Mouse (Mus musculus): Measurements from ENCODE around the gene Lima1.
"Not testable (repeated sequence)": the region's sequence is repeated elsewhere in the genome, so short reads cannot be mapped to it uniquely, and the experiment has no call there.

Gene Lima1

GRCm38 (mm10) chr15:99875334-99875869 lies at the start of gene Lima1:
TSS of gene Lima1 (minus strand) at chr15:99875456.
- DNase-seq, result peak; percentile 91 to 93

GRCm38 (mm10) chr15:99919601-99920158 lies 44.4 kb upstream of the Lima1 start:
- DNase-seq, result no peak

DNA sequence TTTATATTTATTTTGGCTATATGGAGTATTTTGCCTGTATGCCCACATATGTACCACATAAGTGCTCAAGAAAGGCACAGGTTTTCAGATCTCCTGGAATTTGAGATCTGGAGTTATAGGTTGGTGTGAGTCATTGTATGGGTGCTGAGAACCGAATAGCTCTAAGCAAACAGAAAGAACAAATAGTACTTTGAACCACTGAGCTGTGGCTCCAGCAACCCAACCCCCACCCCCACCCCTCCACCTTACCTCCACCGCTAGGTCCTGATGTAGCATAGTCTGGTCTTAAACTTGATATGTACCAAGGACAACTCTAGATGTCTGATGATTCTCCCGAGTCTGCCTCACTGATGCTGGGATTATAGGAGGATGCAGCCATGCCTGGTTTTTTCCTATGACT lies 42.0 kb upstream of the Lima1 start:
- no peak for DNase-seq

DNA sequence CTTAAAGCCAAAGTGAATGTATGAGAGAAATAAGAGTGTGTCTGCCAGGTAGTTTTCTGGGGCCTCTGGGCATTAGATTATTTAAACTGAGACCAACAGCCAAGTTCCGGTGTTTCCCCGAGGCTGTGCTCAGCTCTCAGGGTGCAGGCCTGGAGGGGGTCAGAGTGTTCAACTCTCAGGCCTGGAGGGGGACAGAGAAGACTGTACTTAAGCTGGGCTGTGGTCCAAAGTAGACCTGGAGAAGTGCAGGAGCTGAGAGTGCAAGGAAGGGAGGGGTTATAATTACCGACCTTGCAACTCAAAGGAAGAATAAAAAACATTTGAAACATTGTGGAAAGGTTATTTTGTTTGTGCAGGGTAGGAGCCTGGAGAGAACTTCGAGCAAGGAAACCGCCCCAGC lies 39.4 kb upstream of the Lima1 start:
- DNase-seq, result no peak

- DNase-seq, result no peak
Observed at GRCm38 (mm10) chr15:99911785-99912184, 36.5 kb upstream of the Lima1 start.

GRCm38 (mm10) chr15:99909339-99909996 lies 34.2 kb upstream of the Lima1 start:
- peak in 1 of 2 experiments; percentile 12 for DNase-seq

GRCm38 (mm10) chr15:99907514-99907913 lies 32.3 kb upstream of the Lima1 start:
- no peak for DNase-seq

- no peak for DNase-seq
Observed at GRCm38 (mm10) chr15:99907041-99907440, 31.8 kb upstream of the Lima1 start.

- DNase-seq, result no peak
Observed at GRCm38 (mm10) chr15:99904841-99905240, 29.6 kb upstream of the Lima1 start.

DNA sequence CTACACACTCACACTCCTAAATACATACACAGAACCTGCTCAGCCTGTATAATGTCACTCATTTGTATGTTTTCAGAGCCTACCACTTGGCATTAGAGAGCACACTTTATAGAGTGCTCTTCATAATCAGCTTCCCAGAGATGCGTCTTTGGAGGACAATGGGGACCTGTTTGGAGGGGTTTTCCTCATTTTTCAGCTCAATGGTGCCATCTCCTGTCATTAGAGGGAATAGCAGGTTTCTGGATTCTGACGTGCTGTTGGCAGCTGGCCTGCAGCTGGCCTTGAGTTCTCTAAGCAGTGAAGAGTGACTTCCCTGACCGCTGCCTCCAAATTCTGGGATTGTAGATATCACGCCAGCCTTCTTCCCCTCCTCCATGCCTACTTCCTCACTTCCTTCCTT lies 29.1 kb upstream of the Lima1 start:
- DNase-seq, result peak; percentile 75 to 82

GRCm38 (mm10) chr15:99903227-99903626 lies 28.0 kb upstream of the Lima1 start:
- DNase-seq, result no peak

DNA sequence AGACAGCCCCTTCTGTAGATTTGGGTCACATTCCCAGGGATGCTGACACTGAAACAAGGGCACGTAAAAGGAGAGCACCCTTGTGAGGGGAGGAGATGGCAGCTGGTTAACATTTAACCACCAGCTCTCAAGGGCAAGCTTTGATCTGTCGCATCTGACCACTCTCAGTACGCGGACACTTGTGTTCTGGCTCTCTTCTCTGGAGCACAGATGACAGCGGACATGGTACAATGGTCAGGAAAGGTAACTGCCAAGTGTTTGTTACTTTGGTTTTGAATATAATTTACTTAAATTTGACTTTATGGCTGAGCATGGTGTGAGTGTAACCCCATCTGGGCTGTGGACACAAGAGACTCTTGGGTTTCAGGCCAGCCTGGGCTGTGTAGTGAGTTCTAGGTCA lies 27.5 kb upstream of the Lima1 start:
- DNase-seq, result no peak

GRCm38 (mm10) chr15:99896621-99897020 lies 21.4 kb upstream of the Lima1 start:
- DNase-seq, result no peak

- no peak for DNase-seq
Observed at GRCm38 (mm10) chr15:99891355-99891754, 16.1 kb upstream of the Lima1 start.

DNA sequence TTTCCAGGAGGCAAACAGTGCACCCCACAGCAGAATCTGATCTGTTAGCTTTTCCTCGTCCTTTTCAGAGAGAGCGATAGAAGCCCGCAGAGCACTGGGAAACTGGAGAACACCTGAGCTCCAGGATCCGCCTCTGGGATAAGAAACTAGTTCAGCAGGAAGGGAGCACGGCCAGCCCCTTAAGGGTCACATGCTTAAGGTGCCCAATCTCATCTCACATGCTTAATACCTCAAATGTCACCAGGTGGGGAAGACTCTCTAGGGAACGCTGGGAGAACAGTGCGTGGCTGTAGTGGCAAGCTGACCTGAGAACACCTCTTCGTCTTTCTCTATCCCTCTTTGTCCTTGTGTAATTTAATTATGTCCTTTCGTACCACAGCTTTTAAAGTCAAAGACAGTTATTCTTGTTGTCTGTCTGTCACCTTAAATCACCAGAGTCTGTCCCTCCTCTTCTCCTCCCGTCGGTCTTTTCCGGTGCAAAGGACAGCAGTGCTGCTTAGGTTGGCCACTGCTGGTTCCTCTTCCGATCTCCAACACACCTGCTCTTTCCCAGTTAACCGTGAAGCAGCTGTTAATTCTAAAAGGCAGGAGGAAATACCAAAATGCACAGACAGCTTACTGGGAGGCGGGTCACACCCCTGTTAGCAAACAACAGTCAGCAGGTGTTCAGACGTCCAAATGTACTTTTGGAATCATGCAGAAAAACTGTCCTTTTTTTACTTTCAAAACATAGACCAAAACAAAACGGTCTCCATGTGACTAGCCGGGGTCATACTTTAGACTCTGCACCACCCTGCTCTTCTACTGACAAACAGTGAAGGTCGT lies 15.4 kb upstream of the Lima1 start:
- DNase-seq, result peak; percentile 46 to 74

GRCm38 (mm10) chr15:99889275-99889874 lies 14.1 kb upstream of the Lima1 start:
- DNase-seq, result no peak

DNA sequence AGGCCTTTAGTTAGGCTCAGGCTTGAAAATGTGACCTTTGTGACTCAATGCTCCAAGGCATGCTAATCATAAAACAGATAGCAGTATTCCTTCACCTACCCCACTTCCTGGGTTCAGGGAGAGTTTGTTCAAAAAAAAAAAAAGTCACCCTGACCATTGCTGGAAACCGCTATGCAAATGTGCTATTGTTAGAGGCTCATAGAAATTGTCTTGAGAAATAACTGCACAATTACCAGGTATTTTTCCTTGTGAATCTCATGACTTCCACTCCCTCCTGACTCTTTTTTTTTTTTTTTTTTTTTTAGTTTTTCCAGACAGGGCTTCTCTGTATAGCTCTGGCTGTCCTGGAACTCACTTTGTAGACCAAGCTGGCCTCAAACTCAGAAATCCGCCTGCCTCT lies 11.9 kb upstream of the Lima1 start:
- not testable (repeated sequence) for DNase-seq

DNA sequence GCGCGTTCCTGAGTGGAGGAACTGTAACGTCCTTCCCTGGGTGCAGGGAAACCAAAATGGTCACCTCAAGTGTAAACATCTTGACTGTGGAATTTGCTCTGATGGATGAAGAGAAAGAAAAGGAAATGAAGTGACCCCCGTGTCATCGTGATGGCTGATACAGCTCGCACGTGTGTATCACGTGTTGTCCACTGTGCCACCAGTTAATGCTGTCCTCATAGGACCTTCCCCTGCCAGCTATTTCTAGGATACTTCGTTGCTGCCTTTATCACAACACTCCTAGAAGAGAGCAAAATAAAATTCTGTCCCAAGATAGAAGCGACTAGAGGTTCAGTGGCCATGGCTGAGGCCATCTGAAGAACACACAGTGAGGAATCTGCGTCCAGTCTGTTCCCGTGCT lies 8.8 kb upstream of the Lima1 start:
- DNase-seq, result no peak

DNA sequence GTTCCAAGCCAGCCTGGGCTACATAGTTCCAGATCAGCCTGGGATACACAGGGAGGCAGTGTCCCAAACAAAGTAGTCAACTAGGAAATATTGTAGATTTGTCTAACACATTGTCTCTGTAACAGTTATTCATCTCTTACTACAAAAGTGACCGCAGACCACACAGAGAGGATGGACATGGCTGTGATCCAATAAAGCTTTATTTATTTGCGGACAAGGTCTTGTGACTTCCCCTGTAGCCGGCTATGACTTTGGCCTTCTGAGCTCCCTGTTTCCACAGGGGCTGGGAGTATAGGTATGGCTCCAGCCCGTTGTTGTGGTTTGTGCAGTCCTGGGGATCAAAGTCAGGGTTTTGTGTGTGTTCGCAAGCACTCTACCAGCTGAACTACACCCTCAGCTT lies 3.3 kb upstream of the Lima1 start:
- no peak for DNase-seq

DNA sequence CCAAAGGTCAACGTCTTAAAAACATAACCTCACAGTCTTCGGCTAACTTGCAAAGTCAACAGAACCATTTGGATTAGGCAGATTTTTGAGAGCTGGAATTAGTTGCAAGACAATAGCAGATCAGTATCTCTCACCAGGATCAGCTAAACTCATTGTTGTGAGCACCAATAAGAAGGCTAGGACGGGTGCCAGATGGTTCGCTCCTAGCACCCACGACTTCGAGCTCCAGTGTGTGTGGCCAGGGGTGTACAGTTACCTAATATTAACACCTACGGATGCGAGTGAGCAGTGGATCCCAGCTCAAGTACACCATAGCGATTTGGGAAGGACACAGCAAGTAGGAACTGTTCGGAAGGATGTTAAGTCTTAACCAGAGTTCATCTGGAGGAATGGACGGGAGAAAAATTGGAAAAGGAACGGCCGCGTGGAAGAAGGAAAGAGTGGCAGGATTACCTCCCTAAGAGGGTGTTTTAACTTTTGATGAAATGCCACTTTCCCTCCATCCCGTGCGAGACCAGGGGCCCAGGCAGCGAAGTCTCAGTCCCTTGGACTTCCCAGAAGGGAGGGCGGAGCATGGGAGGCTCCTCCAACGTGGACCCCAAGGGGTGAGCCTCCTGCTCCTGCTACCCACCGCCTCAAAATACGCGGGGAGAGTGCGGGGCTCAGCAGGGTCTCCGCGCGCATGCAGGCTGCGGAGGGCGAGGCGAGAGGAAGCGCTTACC lies 483 bp downstream of the Lima1 start:
- DNase-seq, result peak in 1 of 2 experiments; percentile 15

DNA sequence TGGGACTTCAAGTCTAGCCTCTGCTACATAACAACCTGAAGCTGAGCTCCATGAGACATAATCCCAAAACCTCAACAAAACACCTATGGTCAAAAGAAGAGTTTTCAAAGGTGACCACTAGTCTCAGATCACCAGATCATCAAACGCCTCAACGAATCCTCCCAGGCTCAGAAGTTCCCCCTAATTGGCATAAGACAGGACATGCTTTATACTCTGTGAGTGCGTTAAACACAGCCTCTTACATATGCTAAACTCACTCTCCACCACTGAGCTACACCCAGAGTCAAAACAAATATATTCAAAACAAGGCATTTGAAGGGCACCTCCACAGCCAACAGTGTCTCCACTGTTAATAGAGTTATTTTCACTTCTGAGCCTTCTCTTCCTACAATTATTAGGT lies 2.7 kb downstream of the Lima1 start:
- no peak for DNase-seq

GRCm38 (mm10) chr15:99867654-99868053 lies 7.6 kb downstream of the Lima1 start:
- no peak for DNase-seq

All from lung, postnatal 4 days (tissue).